Mouse (Mus musculus) testis, adult 2 months (tissue): ENCODE data around the gene Gimap5.

Source experiments
- CTCF ChIP-seq: fragments of 200-500 bp; IDR thresholded peaks from 2 replicates; pipeline ENCODE4 v1.5.1; 2012; ENCODE audit warnings: low read depth, mild to moderate bottlenecking, inconsistent platforms, low read length, moderate library complexity; ENCODE audit not compliant: control insufficient read depth, insufficient read depth, insufficient replicate concordance
- POLR2A ChIP-seq: fragments of 200-500 bp; IDR thresholded peaks from 2 replicates; pipeline ENCODE4 v1.6.1; 2012; ENCODE audit warnings: low read depth, mild to moderate bottlenecking, inconsistent platforms, low read length, moderate library complexity; ENCODE audit not compliant: control insufficient read depth

GRCm38 (mm10) chr6:48704146-48704545 is 41.9 kb upstream of the Gimap5 start:
- TF ChIP-seq POLR2A = no peak
- TF ChIP-seq CTCF = no peak
